Mouse (Mus musculus) CH12.LX (cell line): ENCODE measurements around the gene Mon2.

Experiments used
- BHLHE40 ChIP-seq: IDR thresholded peaks from 2 replicates; pipeline ENCODE4 v1.6.1; 2011; ENCODE audit warnings: mild to moderate bottlenecking, low read depth, low read length, improper control_type of control experiment
- CHD2 ChIP-seq: IDR thresholded peaks from 2 replicates; pipeline ENCODE4 v1.6.1; 2011; ENCODE audit warnings: low read length, improper control_type of control experiment
- CTCF ChIP-seq, 2 experiments: IDR thresholded peaks in 1 of 2; conservative IDR thresholded peaks in 1 of 2; 2 replicates each; pipeline ENCODE4 v1.5.1; 2011 to 2012; ENCODE audit warnings: low read depth in 2 of 2, low read length in 2 of 2, improper control_type of control experiment in 1 of 2, inconsistent platforms in 1 of 2, mild to moderate bottlenecking in 1 of 2, moderate library complexity in 1 of 2
- E2F4 ChIP-seq: IDR thresholded peaks from 2 replicates; pipeline ENCODE4 v1.6.1; 2011; ENCODE audit warnings: low read depth, low read length, improper control_type of control experiment; ENCODE audit not compliant: insufficient replicate concordance
- EP300 ChIP-seq: IDR thresholded peaks from 2 replicates; pipeline ENCODE4 v1.6.1; 2011; ENCODE audit warnings: low read length, improper control_type of control experiment
- NELFE ChIP-seq: IDR thresholded peaks from 2 replicates; pipeline ENCODE4 v1.6.1; 2011; ENCODE audit warnings: low read depth, low read length, improper control_type of control experiment
- POLR2A ChIP-seq: IDR thresholded peaks from 2 replicates; pipeline ENCODE4 v1.6.1; 2011; ENCODE audit warnings: low read depth, mild to moderate bottlenecking, improper control_type of control experiment, low read length
- SMC3 ChIP-seq: IDR thresholded peaks from 2 replicates; pipeline ENCODE4 v1.6.1; 2011; ENCODE audit warnings: low read depth, low read length, improper control_type of control experiment
- USF1 ChIP-seq: IDR thresholded peaks from 2 replicates; pipeline ENCODE4 v1.6.1; 2014; ENCODE audit warnings: low read depth, mild to moderate bottlenecking, inconsistent platforms, low read length, improper control_type of control experiment
- ZNF384 ChIP-seq: IDR thresholded peaks from 2 replicates; pipeline ENCODE4 v1.6.1; 2012; ENCODE audit warnings: low read depth, low read length, improper control_type of control experiment, inconsistent platforms

GRCm38 (mm10) chr10:122966421-122966820, 109.9 kb downstream of the Mon2 start:
- TF ChIP-seq USF1 (no peak), SMC3 (no peak), BHLHE40 (no peak), POLR2A (no peak), EP300 (no peak), E2F4 (no peak), ZNF384 (no peak), CTCF (conservative IDR thresholded peaks at IDR 0.05 in 1 of 2, IDR thresholded peaks at IDR 0.05 in 1 of 2; ENCODE audit: low read depth in 2 of 2, low read length in 2 of 2) (no peak), NELFE (no peak), CHD2 (no peak)
